Mouse (Mus musculus) embryonic fibroblast, embryonic 13.5 days (primary cell): ENCODE results near the gene Synpo2.

Source experiments
- CTCF ChIP-seq: IDR thresholded peaks from 2 replicates; pipeline ENCODE4 v1.5.1; 2011; ENCODE audit warnings: mild to moderate bottlenecking, control low read depth, low read length, moderate library complexity, borderline replicate concordance; ENCODE audit not compliant: insufficient read depth
- POLR2A ChIP-seq: IDR thresholded peaks from 2 replicates; pipeline ENCODE4 v1.6.1; 2011; ENCODE audit warnings: low read depth, mild to moderate bottlenecking, control low read depth, low read length, moderate library complexity

DNA sequence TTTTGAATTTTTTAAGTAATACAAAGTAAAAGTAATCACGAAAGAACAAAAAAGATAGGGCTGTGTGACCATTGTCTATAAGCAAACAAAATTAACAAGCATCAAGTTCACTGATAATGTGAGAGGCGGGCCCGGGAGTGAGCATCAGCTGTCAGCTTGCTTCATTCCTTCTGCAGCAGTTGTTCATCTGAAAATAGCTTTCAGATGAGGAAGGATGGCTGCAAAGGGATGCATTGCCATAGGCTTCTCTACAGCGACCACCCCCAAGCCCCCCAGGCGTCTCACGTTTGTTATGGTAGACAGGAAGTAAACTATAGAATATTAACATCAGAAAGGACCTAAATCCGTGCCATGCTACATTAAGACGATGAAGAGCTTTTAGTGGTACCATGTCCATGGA lies 202.1 kb downstream of the Synpo2 start:
- TF ChIP-seq POLR2A, result no peak
- no peak for TF ChIP-seq CTCF
